8 mouse cellular contexts compared by ENCODE assay signal in genomic region chr9:78005481-78005880, GRCm38 (mm10). TPM values are rescaled to one million over a fixed set of nuclear protein-coding genes. Genes with fewer than 3 reads are reported as not detected.
DNase-seq lines count a peak whose midpoint lies in the region; ATAC-seq and TF ChIP-seq lines count a peak whose summit lies in the region.

No protein-coding gene starts in this region.

- no peak overlapping the region for H3K4me3 ChIP-seq in heart, postnatal 0 days (ENCODE audit: low read depth, low read length)
- H3K4me3 ChIP-seq in heart, embryonic 10.5 days = no peak overlapping the region
- H3K4me3 ChIP-seq in forebrain, embryonic 15.5 days = no peak overlapping the region

- no peaks in the 10 kb centered on the region for H3K27me3 ChIP-seq in heart, postnatal 0 days (ENCODE audit: control insufficient read depth, insufficient read depth, low read length)
- H3K27me3 ChIP-seq in heart, embryonic 10.5 days (ENCODE audit: insufficient read depth, poor library complexity, severe bottlenecking) = no peaks in the 10 kb centered on the region
- no peaks in the 10 kb centered on the region for H3K27me3 ChIP-seq in forebrain, embryonic 15.5 days

- peaks cover 6% of the 10 kb centered on the region; the same call in 1 of the 2 replicates for H3K4me1 ChIP-seq in heart, postnatal 0 days (ENCODE audit: control insufficient read depth, insufficient read depth)
- peaks cover 21% of the 10 kb centered on the region for H3K4me1 ChIP-seq in heart, embryonic 10.5 days
- H3K4me1 ChIP-seq in forebrain, embryonic 15.5 days = 0 out of 2 replicates have a peak, but pooled peaks cover 2% of the 10 kb centered on the region

- 62% methylated on average over 3 of the region's 3 CpGs for WGBS in heart, postnatal 0 days
- 59% methylated on average over 3 of the region's 3 CpGs for WGBS in heart, embryonic 10.5 days
- 59% methylated on average over 3 of the region's 3 CpGs for WGBS in forebrain, embryonic 15.5 days

- no peak overlapping the region for H3K27ac ChIP-seq in heart, postnatal 0 days (ENCODE audit: low read depth)
- no peak overlapping the region for H3K27ac ChIP-seq in heart, embryonic 10.5 days
- no peak overlapping the region for H3K27ac ChIP-seq in forebrain, embryonic 15.5 days (replicated peaks)

- H3K4me2 ChIP-seq in heart, postnatal 0 days (ENCODE audit: low read depth, low read length) = no peak overlapping the region
- H3K4me2 ChIP-seq in forebrain, embryonic 15.5 days (replicated peaks) = no peak overlapping the region

- no peak for DNase-seq in heart, postnatal 0 days (ENCODE audit: low spot score)
- DNase-seq in heart, embryonic 10.5 days (ENCODE audit: low spot score) = no peak
- DNase-seq in CD4-positive, CD25-positive, alpha-beta regulatory T cell, adult 2 months (ENCODE audit: low read depth, low spot score) = peak; percentile 73
- DNase-seq in c-Kit-positive CD71-negative TER-119-negative erythroid progenitor cells, embryonic 14.5 days (ENCODE audit: low read depth) = peak; percentile 40
- DNase-seq in lung, postnatal 10 days = peak; percentile 50
- DNase-seq in neural tube, embryonic 10.5 days (ENCODE audit: extremely low spot score, low spot score) = no peak
- DNase-seq in layer of hippocampus, adult 11-12 months (ENCODE audit: low spot score) = no peak

- no peak overlapping the region for H3K9ac ChIP-seq in heart, postnatal 0 days (replicated peaks; ENCODE audit: low read depth, low read length)
- no peak overlapping the region for H3K9ac ChIP-seq in forebrain, embryonic 15.5 days (replicated peaks)

- peak; percentile 49 for TF ChIP-seq CTCF in heart, postnatal 0 days (IDR thresholded peaks at IDR 0.05; ENCODE audit: low read depth)

- no peak for ATAC-seq in heart, postnatal 0 days (ENCODE audit: insufficient read depth, low read depth)
- no peak for ATAC-seq in forebrain, embryonic 15.5 days (replicated peaks)

- H3K36me3 ChIP-seq in heart, postnatal 0 days (replicated peaks; ENCODE audit: control insufficient read depth, insufficient read depth, low read length) = no peaks in the 10 kb centered on the region
- H3K36me3 ChIP-seq in heart, embryonic 10.5 days = no peaks in the 10 kb centered on the region
- no peaks in the 10 kb centered on the region for H3K36me3 ChIP-seq in forebrain, embryonic 15.5 days

- no peak for TF ChIP-seq EP300 in heart, postnatal 0 days (IDR thresholded peaks at IDR 0.05; ENCODE audit: low read depth)

- H3K9me3 ChIP-seq in heart, postnatal 0 days (replicated peaks; ENCODE audit: control insufficient read depth, low read length) = no peaks in the 10 kb centered on the region
- no peaks in the 10 kb centered on the region for H3K9me3 ChIP-seq in heart, embryonic 10.5 days
- no peaks in the 10 kb centered on the region for H3K9me3 ChIP-seq in forebrain, embryonic 15.5 days

RNA-seq across cellular contexts. Expression of gene Gcm1, which starts 46.2 kb away (rescaled TPM):
- total RNA-seq in heart, postnatal 0 days (2014; rRNA removed; ENCODE audit: low replicate concordance) = not detected in 2 replicates
- polyA plus RNA-seq in heart, postnatal 0 days (2015; fragmentation: Nextera tagmentation; extraction: Ambion mirVana) = not detected in 2 replicates
- 0.09 TPM in 1 of 2 replicates, not detected in the other for polyA plus RNA-seq in heart, embryonic 10.5 days (2016; fragmentation: Nextera tagmentation; extraction: Ambion mirVana)
- not detected in 2 replicates for polyA plus RNA-seq in forebrain, embryonic 15.5 days (2015; fragmentation: Nextera tagmentation; extraction: Ambion mirVana)

Comparison
In these comparisons a context has a peak if more than half of its experiments do, and no peak if none do; other contexts are left out.
1. DNase-seq: peak in CD4-positive, CD25-positive, alpha-beta regulatory T cell, adult 2 months (single experiment), c-Kit-positive CD71-negative TER-119-negative erythroid progenitor cells, embryonic 14.5 days (single experiment) and lung, postnatal 10 days (single experiment); none in heart, postnatal 0 days (single experiment), heart, embryonic 10.5 days (single experiment), neural tube, embryonic 10.5 days (single experiment) and layer of hippocampus, adult 11-12 months (single experiment).